Mouse (Mus musculus) erythroblast, embryonic 14.5 days (primary cell): ENCODE data around the gene Vmn2r95.

ENCODE experiments used
- GATA1 ChIP-seq: IDR thresholded peaks from 2 replicates; pipeline ENCODE4 v1.6.1; 2012; ENCODE audit warnings: low read length, inconsistent platforms, mixed read lengths
- TAL1 ChIP-seq: IDR thresholded peaks from 3 replicates; pipeline ENCODE4 v1.6.1; 2012; ENCODE audit warnings: low read length, inconsistent platforms, mixed read lengths

DNA sequence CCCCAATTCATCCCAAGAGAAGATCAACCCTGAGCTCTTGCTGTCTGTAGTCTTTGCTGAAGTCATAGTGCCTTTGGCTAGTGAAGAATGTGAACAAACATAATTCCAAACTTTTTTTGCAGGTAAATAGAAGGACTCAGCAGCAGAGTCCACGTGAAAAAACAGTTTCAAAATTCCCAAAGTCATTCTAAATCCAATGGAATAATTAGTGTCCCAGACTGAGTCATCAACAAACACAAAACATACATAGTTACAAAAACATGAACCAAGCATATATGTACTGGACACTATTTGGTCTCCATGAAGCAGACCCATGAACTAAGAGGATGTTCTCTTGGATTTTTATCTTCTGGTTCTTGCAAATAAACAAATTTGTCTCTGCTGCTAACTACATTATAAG, at the start of gene Vmn2r95:
- TF ChIP-seq TAL1 (no peak), GATA1 (no peak)
